Mouse (Mus musculus) G1E (cell line): Measurements from ENCODE around the gene Pbld2.

Source experiments
- CTCF ChIP-seq: IDR thresholded peaks from 2 replicates; pipeline ENCODE4 v1.5.1; 2012; ENCODE audit warnings: low read depth, low read length, inconsistent platforms, mixed read lengths
- GATA1 ChIP-seq: IDR thresholded peaks from 2 replicates; pipeline ENCODE4 v1.6.1; 2012; ENCODE audit warnings: borderline replicate concordance, low read length, inconsistent platforms, mixed read lengths

DNA sequence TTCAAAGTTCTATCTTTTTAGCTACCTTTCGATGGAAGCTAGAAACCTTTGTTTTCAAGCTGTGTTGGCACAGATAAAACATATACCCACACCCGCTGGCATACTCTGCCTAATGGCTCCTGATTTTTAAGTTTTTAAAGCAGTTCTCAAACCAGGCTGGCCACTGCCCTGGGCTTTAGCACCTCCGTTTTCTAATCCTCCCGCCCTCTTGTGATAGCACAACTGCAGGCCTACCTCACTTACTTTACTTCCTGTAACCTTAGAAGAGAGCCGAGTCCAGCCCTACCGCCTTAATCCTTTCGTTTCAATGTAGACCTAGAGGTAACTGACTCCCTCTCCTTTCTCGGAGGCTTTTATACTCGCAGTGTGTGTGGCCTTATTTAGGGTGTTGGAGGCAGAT is 20.9 kb upstream of the Pbld2 start:
- TF ChIP-seq CTCF (no peak), GATA1 (no peak)
